14 mouse cellular contexts compared by ENCODE assay signal in genomic region chr10:110878641-110879040, GRCm38 (mm10). TPM values are rescaled to one million over a fixed set of nuclear protein-coding genes. Genes with fewer than 3 reads are reported as not detected.
DNase-seq lines count a peak whose midpoint lies in the region; ATAC-seq and TF ChIP-seq lines count a peak whose summit lies in the region.
"Had no signal": no experiment of that assay in that cellular context is flagged by ENCODE, and none has a peak within 500 bp of the region (broad histone marks: within the 10 kb centered on the region; RNA-seq: fewer than 3 reads in every experiment).

No protein-coding gene starts in this region.

- H3K36me3 ChIP-seq in heart, embryonic 13.5 days, result no peaks in the 10 kb centered on the region
- H3K36me3 ChIP-seq in heart, embryonic 14.5 days (ENCODE audit: control insufficient read depth, insufficient read depth, low read length), result no peaks in the 10 kb centered on the region

- H3K27ac ChIP-seq in heart, embryonic 13.5 days (replicated peaks), result peak overlapping the region; percentile 68
- H3K27ac ChIP-seq in heart, embryonic 14.5 days (replicated peaks in 1 of 2; ENCODE audit: control insufficient read depth in 1 of 2, insufficient read depth in 1 of 2, low read depth in 2 of 2, low read length in 2 of 2), result peak overlapping the region; percentile 19 to 55; a peak in 3 of 4 replicates
- H3K27ac ChIP-seq in left cerebral cortex, adult 2 months, result no peak overlapping the region

- H3K4me2 ChIP-seq in heart, embryonic 13.5 days, result peak overlapping the region; percentile 16; the same call in 1 of the 2 replicates
- H3K4me2 ChIP-seq in heart, embryonic 14.5 days (ENCODE audit: low read length), result no peak overlapping the region

- 37% methylated on average over 5 of the region's 5 CpGs for WGBS in heart, embryonic 13.5 days
- WGBS in heart, embryonic 14.5 days, result 36% methylated on average over 5 of the region's 5 CpGs

- H3K9me3 ChIP-seq in heart, embryonic 13.5 days, result no peaks in the 10 kb centered on the region
- no peaks in the 10 kb centered on the region for H3K9me3 ChIP-seq in heart, embryonic 14.5 days (ENCODE audit: control insufficient read depth, low read length)

- DNase-seq in heart, adult 8-10 months (ENCODE audit: low spot score), result no peak
- DNase-seq in retina, embryonic 14.5 days (ENCODE audit: low spot score), result peak; percentile 12
- DNase-seq in retina, postnatal 1 day, result no peak
- DNase-seq in right cerebral cortex, adult 2 months (ENCODE audit: low spot score in 2 of 2), result no peak
- DNase-seq in left cerebral cortex, adult 2 months (ENCODE audit: extremely low spot score in 1 of 2, low spot score in 2 of 2), result no peak
- no peak for DNase-seq in testis, postnatal 10 days (ENCODE audit: low spot score)
- DNase-seq: cerebellum, postnatal 25 days; gastrocnemius, postnatal 36 days; layer of hippocampus, postnatal 36 days; liver; midbrain, embryonic 14.5 days; thymus, postnatal 36 days had no signal

- H3K4me1 ChIP-seq in heart, embryonic 13.5 days, result peaks cover 46% of the 10 kb centered on the region
- H3K4me1 ChIP-seq in heart, embryonic 14.5 days (ENCODE audit: control insufficient read depth in 2 of 2, insufficient read depth in 2 of 2, low read length in 2 of 2), result peaks cover 21 to 35% of the 10 kb centered on the region in 2 experiments

- ATAC-seq in heart, embryonic 13.5 days (ENCODE audit: extremely low read depth, insufficient number of reproducible peaks, low FRiP score, low TSS enrichment), result no peak
- no peak for ATAC-seq in heart, embryonic 14.5 days (ENCODE audit: insufficient number of reproducible peaks, insufficient read depth, low FRiP score, low read depth)

- no peak overlapping the region for H3K9ac ChIP-seq in heart, embryonic 13.5 days
- no peak overlapping the region for H3K9ac ChIP-seq in heart, embryonic 14.5 days (ENCODE audit: low read length)

- no peaks in the 10 kb centered on the region for H3K27me3 ChIP-seq in heart, embryonic 13.5 days (replicated peaks)
- no peaks in the 10 kb centered on the region for H3K27me3 ChIP-seq in heart, embryonic 14.5 days (ENCODE audit: control insufficient read depth, insufficient read depth, low read length)

- intact Hi-C loops in left cerebral cortex, adult 2 months (cut with DNase I), result no loop called here

- no peak overlapping the region for H3K4me3 ChIP-seq in heart, embryonic 13.5 days
- H3K4me3 ChIP-seq in heart, embryonic 14.5 days (ENCODE audit: control insufficient read depth in 1 of 2, insufficient read depth in 1 of 2, low read depth in 1 of 2, low read length in 2 of 2), result no peak overlapping the region
- H3K4me3 ChIP-seq in left cerebral cortex, adult 2 months, result no peak overlapping the region

- no peak for TF ChIP-seq CTCF in left cerebral cortex, adult 2 months (IDR thresholded peaks at IDR 0.05)

RNA-seq across cellular contexts. Expression of gene Csrp2, which starts 40.9 kb away (rescaled TPM):
- 377 and 414 TPM in 2 replicates for polyA plus RNA-seq in heart, embryonic 13.5 days (2015; fragmentation: Nextera tagmentation; extraction: Ambion mirVana)
- total RNA-seq in heart, adult 8-10 months (2022), result 10 to 100 TPM; 17.3 to 22.3 (median 21.3) TPM
- 451 and 541 TPM in 2 replicates for polyA plus RNA-seq in heart, embryonic 14.5 days (2014; fragmentation: Nextera tagmentation; extraction: Ambion mirVana)
- total RNA-seq in left cerebral cortex, adult 2 months (2021), result 10 to 100 TPM in 1 of 2 experiments, 1 to 10 TPM in 1; 7.0 to 10.7 TPM
